Mouse (Mus musculus): ENCODE measurements at regions not wholly inside any gene's neighbourhood (a gene's known extent, or its start where the extent isn't known, plus 50 kb on each side); places are given as distances from the start of the nearest gene placed in this dataset.
"Not testable (repeated sequence)": the region's sequence is repeated elsewhere in the genome, so short reads cannot be mapped to it uniquely, and the experiment has no call there.

DNA sequence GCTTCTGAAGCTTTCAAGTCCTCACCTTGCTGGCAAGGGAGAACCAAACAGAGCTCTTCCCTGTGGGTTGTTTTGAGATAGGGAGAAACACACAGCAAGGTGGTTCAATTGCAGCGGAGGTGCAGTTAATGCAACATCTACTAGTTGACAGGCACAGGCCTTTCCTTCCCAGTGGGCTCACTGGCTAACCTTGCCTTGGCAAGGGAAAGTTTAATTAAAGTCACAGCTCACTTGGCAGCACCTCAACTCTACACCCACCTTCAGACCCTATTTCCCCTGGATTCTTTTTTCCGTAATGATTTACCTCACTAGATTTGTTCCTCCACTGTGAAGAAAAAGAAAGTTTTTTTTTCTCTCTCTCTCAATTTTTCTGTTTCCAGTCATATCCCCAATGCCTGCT, 314.5 kb downstream of the Tlr4 start:
- no peak for DNase-seq

DNA sequence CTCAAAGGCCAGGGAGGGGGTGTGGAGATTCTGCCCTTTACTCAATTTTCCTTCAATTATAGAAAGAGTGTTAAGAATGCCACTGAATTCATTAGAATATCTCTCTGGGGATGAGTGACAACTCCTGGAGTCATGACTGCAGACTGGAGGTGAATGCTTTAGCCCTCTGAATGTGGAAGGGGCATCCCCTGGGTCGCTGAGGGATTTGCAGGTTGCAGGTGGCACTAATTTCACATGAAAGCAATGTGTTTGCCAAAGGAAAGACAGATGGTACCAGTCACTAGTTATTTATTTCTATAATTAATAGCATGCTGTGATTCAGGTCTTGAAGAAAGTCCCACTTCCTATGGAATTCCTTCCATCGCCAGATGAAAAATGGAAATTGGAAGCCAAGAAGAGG, 321.1 kb downstream of the Tlr4 start:
- DNase-seq = peak; percentile 18

DNA sequence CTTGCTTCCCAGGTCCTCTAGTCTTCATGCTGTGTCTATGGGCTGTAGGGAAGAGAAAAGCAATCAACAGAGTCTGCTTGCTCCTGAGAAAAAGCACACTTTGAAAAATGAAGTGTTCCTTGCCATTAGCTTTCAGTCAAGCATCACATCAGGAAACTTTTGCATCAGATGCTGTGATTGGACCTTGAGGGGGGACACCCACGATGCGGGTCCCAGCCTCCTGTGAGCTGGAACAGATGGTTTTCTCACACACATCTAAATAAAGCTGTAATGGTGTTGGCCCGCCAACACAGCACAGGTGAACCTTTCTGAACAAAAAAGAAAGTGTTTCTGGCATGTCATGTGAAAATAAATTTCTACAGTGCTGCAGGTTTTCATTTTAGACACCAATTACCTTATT, 335.3 kb downstream of the Tlr4 start:
- peak; percentile 3 for DNase-seq

GRCm38 (mm10) chr4:67167720-67168119, 340.3 kb downstream of the Tlr4 start:
- DNase-seq = no peak

GRCm38 (mm10) chr4:67187725-67188510, 360.5 kb downstream of the Tlr4 start:
- no peak for DNase-seq

DNA sequence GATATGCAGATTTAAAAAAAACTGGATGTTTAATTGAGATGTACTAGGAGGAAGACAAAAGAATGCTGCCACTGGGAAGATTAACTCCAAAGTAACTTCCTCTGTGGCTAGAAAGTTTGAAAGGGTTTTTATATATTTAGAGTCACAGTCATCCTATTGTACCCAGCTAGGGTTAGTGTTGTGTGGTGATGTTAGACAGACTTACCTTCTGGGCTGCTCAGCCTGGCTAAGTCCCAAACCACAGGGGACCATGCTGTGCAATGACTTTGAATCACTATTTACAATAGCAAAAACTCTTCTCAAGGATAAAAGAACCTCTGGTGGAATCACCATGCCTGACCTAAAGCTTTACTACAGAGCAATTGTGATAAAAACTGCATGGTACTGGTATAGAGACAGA, 363.2 kb downstream of the Tlr4 start:
- DNase-seq = no peak

DNA sequence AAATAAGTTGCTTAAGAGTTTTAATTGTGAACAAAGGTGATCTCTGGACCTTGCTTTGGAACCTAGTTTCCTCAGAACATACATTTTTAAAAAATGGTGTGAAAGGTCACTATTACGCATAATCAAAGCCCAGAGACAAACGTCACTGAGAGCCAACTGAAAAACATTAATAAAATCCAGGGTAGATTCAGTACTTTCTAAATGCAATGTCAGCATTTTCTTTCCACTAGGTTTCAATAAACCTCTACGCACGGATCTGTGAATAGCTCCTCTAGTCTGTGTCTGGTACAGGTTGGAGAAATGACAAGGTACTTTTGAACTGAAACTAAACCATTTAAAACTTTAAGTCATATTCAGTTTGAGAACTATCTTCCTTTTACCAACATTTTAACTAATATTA, 367.0 kb downstream of the Tlr4 start:
- DNase-seq = no peak

GRCm38 (mm10) chr4:67196907-67197306, 369.5 kb downstream of the Tlr4 start:
- no peak for DNase-seq

DNA sequence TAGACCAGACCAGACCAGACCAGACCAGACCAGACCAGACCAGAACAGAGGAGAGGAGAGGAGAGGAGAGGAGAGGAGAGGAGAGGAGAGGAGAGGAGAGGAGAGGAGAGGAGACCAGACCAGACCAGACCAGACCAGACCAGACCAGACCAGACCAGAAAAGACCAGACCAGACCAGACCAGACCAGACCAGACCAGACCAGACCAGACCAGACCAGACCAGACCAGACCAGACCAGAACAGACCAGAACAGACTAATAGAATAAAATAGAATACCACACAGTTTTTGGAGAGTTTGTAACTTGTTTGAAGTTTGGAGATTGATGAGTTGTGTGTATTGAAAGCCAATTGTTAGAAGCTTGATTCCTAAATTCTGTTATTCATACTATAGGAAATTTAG, 381.0 kb downstream of the Tlr4 start:
- peak; percentile 19 for DNase-seq

DNA sequence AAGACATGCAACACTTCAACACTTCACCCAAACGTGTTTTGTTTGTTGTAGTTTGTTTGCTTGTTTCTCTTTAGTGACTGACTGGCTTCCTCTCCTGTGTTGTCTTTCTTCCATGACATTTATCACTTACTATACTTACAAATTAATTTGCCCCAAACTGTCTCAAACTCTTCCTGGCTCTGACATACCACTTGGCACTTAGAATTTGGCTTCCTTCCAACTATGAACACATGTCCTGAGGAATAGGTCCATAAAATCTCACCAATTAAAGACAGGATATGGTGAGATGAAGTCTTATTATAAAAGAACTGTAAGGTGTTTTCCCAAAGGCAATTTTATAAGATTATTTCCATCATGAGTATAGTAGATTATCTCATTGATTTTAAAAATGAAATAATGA, 386.0 kb downstream of the Tlr4 start:
- no peak for DNase-seq

DNA sequence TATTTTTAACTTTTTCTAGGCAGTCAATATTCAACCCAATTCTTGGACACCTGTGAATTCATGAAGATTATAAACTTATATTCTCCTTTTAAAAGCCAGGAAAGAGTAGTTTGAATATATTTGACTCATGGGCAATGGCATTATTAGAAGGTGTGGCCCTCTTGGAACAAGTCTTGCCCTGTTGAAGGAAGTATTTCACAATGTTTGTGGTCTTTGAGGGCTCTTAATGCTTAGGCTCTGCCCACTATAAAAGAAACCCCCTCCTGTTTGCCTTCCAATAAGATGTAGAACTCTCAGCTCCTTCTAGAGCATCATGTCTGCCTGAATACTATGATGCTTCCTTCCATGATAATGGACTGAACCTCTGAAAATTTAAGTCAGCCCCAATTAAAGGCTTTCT, 397.1 kb downstream of the Tlr4 start:
- DNase-seq = no peak

DNA sequence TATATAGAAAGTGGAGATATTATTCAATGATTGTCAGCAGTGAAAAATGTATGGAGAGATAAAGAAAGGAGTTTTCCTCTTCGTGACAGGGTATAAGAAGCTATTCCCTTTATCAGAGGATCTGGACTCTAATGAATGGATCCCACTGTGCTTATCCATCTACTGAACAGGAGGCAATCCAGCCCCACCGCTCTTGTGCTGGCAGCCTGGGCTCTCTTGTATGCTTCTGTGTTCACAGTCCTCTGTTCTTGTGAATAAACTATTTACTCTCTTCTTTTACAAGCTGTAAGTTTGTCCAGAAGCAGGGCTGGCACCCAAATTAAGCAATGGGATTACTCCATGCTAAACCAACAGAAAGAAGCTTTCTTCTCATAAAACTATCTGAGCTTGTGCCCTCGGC, 401.8 kb downstream of the Tlr4 start:
- no peak for DNase-seq

DNA sequence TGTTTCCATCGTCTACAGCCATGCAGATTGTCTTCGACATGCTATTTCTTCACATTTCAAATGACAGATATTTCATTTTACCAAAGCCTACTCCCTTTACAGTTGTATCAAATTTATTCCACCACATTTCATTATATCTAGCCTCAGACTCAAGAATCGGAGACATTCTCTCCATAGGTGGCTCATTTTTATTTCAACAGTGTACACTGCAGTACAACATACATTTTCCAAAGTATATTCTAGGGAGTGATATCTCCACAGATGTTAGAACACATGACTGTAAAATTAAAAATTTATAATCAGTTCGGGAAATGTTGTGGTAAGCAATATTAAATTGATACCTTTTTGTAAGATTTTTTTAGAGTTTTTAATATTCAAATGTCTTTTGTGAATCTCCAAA, 446.2 kb downstream of the Tlr4 start:
- DNase-seq = no peak

DNA sequence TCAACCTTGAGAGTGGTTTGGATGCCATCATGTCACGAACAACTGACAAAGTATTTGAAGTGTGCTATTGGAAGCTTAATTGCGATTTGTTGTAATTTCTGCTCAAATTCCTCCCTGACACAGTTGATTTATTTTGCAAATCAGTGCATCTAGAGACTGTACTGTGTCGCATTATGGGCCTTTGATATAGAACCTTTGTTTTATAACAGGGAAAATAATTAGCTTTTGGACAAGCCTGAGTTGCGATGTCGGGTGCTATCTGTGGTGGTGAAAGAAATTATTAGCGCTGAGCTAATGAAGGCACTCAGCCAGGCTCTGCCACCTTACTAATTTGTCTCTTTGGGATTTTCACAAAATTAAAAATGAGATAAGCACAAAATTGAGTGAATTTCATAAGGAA, 473.6 kb downstream of the Tlr4 start:
- no peak for DNase-seq

- DNase-seq = no peak
These were observed 474.4 kb downstream of the Tlr4 start for GRCm38 (mm10) chr4:67301740-67302139.

GRCm38 (mm10) chr4:67320098-67320497, 492.7 kb downstream of the Tlr4 start:
- DNase-seq = not testable (repeated sequence)

All from cerebellum, adult 8-10 months (tissue).